Mouse (Mus musculus) lung, adult 2 months (tissue): ENCODE data around the gene Pllp. TPM values are rescaled to one million over a fixed set of nuclear protein-coding genes. Genes with fewer than 3 reads are reported as not detected.

ENCODE experiments used
- DNase-seq: peaks from one replicate; pipeline ENCODE4 v3.0.0; 2022
- H3K4me1 ChIP-seq: fragments of 200-500 bp; 2 replicates; pipeline ENCODE4 v1.6.1; 2011; ENCODE audit warnings: low read length; ENCODE audit not compliant: control insufficient read depth, insufficient read depth
- H3K4me3 ChIP-seq: fragments of 200-500 bp; replicated peaks from 2 replicates; pipeline ENCODE3; 2011; ENCODE audit warnings: low read depth, mild to moderate bottlenecking, control low read depth, low read length; ENCODE audit errors: extremely low read depth
- CTCF ChIP-seq: fragments of 200-500 bp; IDR thresholded peaks from 2 replicates; pipeline ENCODE4 v1.5.1; 2011; ENCODE audit warnings: mild to moderate bottlenecking, low read length, control low read depth; ENCODE audit not compliant: insufficient read depth
- POLR2A ChIP-seq: fragments of 200-500 bp; IDR thresholded peaks from 2 replicates; pipeline ENCODE4 v1.6.1; 2011; ENCODE audit warnings: low read depth, mild to moderate bottlenecking, control low read depth, low read length, borderline replicate concordance; ENCODE audit errors: extremely low read depth
- WGBS: fragments of 180-500 bp; shearing (Covaris S2); methylation state at CpG from one replicate; pipeline ENCODE4 v1.1.7; 2018; 5-methylcytosine and 5-hydroxymethylcytosine counted together
- polyA plus RNA-seq: library from polyadenylated mRNA; depleted of rRNA; stranded (reverse); fragments of >200 nt; gene quantifications from 2 replicates; pipeline ENCODE4 v1.2.3, GENCODE M21; 2012

Pllp gene
- polyA plus RNA-seq, 1 experiment = 172 TPM

GRCm38 (mm10) chr8:94695341-94695993, 611 bp downstream of the Pllp start:
- peak overlapping the region; percentile 69 for H3K4me3 ChIP-seq
- no peak for DNase-seq
- no peak for TF ChIP-seq CTCF
- no peak for TF ChIP-seq POLR2A
- H3K4me1 ChIP-seq = peaks cover 8% of the 10 kb centered on the region
- WGBS = 4% methylated on average over 31 of the region's 31 CpGs

GRCm38 (mm10) chr8:94694701-94695100, 1.4 kb downstream of the Pllp start:
- Histone ChIP-seq H3K4me1 (peaks cover 8% of the 10 kb centered on the region), H3K4me3 (no peak overlapping the region)
- 34% methylated on average over 6 of the region's 6 CpGs for WGBS
- TF ChIP-seq CTCF (no peak), POLR2A (no peak)
- DNase-seq = no peak

GRCm38 (mm10) chr8:94685953-94686352, 10.1 kb downstream of the Pllp start:
- WGBS = 44% methylated on average over 9 of the region's 9 CpGs
- no peak overlapping the region for H3K4me3 ChIP-seq
- DNase-seq = no peak
- H3K4me1 ChIP-seq = peaks cover 30% of the 10 kb centered on the region
- TF ChIP-seq CTCF (no peak), POLR2A (no peak)

DNA sequence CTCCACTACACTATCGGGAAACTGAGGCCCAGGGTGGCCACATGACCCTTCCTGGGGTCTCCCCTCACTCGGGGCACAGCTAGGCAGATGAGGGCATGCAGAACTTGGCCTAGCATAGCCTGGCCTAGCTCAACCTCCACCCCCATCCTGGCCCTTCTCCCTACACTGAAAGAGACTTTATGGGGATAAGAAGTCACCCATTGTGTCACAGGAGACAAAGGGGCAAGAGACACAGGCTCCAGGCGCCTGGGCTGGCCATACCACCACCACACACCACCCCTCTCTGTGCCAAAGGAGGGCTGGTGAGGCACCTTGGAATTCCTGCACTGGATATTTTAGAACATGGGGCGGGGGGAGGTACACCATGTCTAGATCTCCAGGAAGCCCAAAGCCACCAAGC, 11.8 kb downstream of the Pllp start:
- no peak for TF ChIP-seq POLR2A
- TF ChIP-seq CTCF = no peak
- WGBS = 86% methylated on average over 4 of the region's 4 CpGs
- H3K4me1 ChIP-seq = peaks cover 31% of the 10 kb centered on the region
- no peak overlapping the region for H3K4me3 ChIP-seq
- DNase-seq = no peak

- peak; percentile 58 for DNase-seq
- peaks cover 34% of the 10 kb centered on the region for H3K4me1 ChIP-seq
- no peak for TF ChIP-seq POLR2A
- TF ChIP-seq CTCF = no peak
- H3K4me3 ChIP-seq = no peak overlapping the region
- 61% methylated on average over 16 of the region's 16 CpGs for WGBS
These were observed 13.2 kb downstream of the Pllp start for GRCm38 (mm10) chr8:94682732-94683524.

DNA sequence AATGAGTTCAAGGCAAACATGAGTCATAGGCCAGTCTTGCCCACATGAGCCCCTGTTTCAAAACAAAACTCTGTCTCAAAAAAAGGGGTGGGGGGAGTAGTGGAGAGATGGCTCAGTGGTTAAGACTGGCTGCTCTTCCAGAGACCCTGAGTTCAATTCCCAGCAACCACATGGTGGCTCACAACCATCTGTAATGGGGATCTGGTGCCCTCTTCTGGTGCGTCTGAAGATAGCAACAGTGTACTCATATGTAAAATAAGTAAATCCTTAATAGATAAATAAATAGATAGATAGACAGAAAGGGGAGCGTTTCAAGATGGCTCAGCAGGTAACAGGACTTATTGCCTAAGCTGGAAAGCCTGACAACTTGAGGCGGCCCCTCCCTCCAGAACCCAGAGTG, 15.7 kb downstream of the Pllp start:
- 91% methylated on average over 3 of the region's 3 CpGs for WGBS
- DNase-seq = no peak
- TF ChIP-seq CTCF = no peak
- TF ChIP-seq POLR2A = no peak
- Histone ChIP-seq H3K4me3 (no peak overlapping the region), H3K4me1 (peaks cover 35% of the 10 kb centered on the region)

GRCm38 (mm10) chr8:94678582-94678981, 17.5 kb downstream of the Pllp start:
- H3K4me1 ChIP-seq = peaks cover 39% of the 10 kb centered on the region
- WGBS = 15% methylated on average over 9 of the region's 9 CpGs
- no peak for DNase-seq
- H3K4me3 ChIP-seq = no peak overlapping the region
- peak; percentile 59; the same call in 1 of the 2 replicates for TF ChIP-seq POLR2A
- no peak for TF ChIP-seq CTCF

GRCm38 (mm10) chr8:94675923-94676322, 20.2 kb downstream of the Pllp start:
- TF ChIP-seq POLR2A = no peak
- TF ChIP-seq CTCF = no peak
- Histone ChIP-seq H3K4me3 (no peak overlapping the region), H3K4me1 (peaks cover 19% of the 10 kb centered on the region)
- DNase-seq = no peak
- 86% methylated on average over 6 of the region's 6 CpGs for WGBS

DNA sequence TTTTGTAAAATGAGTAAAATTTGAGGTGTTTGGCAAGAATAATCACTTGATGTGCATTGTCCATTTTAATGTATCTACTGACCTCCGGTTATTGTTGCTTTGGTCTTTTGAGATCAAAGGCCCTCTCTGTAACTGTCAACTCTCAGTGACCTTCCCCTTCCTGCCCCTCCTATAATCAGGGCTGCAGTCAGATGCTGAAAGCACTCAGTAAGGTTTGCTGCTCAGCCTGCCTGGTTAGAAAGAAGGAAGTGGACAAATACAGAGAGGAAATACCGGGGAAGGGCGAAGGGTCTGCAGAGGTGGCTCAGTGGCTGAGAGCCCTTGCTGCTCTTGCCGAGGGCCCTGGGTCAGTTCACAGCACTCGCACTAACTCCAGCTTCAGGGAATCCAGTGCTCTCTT, 21.7 kb downstream of the Pllp start:
- H3K4me3 ChIP-seq = no peak overlapping the region
- H3K4me1 ChIP-seq = peaks cover 19% of the 10 kb centered on the region
- WGBS = 47% methylated on average over 5 of the region's 5 CpGs
- DNase-seq = no peak
- TF ChIP-seq CTCF (no peak), POLR2A (no peak)

DNA sequence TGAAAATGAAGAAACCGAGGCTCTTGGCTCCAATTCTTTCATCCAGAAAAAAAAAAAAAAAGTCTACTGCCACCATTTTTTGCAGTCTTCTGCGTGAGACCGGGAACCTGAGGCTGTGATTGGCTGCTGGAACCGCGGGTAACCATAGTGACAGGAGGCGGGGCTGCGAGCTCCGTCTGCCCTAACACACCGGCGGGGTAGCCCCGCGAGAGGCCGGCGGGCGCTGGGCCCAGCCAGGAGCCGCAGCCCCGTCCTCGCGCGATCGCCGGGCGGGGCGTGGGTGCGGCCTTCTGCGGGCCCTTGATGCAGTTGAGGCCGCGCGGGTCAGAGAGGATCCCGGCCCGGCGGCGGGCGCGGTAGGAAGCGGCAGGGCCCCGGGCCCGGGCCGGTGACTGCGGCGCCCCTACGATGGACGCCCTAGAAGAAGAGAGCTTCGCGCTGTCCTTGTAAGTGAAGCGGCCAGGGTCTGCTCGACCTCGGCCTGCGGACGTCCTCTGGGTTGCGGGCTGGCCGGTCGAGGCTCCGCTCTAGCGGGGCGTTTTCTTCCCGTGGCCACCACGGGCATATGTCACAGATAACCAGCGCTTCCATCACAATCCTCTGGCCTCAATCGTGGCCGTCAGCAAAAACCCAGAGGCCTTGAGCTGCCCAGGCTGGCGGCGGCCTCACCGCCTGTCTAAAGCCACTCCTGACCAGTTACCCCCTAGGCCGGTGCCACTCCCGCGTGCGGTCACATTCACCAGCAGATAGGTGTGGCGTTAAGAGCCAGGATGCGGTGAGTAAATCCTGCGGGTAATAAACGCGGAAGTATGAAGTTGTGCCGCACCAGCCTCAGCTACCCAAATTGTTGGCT, 29.4 kb downstream of the Pllp start, which contains the start of gene Arl2bp:
TSS of gene Arl2bp (plus strand) at position 145 of the 853 bp plus-strand sequence.
- no peaks in the 10 kb centered on the region for H3K4me1 ChIP-seq
- WGBS = under 1% methylated on average over 74 of the region's 74 CpGs
- no peak for TF ChIP-seq CTCF
- 0 out of 2 replicates have a peak, but pooled peaks have one; percentile 46 for TF ChIP-seq POLR2A
- DNase-seq = peak; percentile 89
- H3K4me3 ChIP-seq = peak within 1 kb of the TSS; percentile 84
